Mouse (Mus musculus): ENCODE data around the gene Vmn2r74. TPM values are rescaled to one million over a fixed set of nuclear protein-coding genes. Genes with fewer than 3 reads are reported as not detected.

Gene Vmn2r74
- polyA plus RNA-seq (2012): not detected in 2 replicates

GRCm38 (mm10) chr7:85961529-85961928 is at the start of gene Vmn2r74:
Gene Vmn2r74, minus strand, starts transcription at chr7:85961629.

Other genes with a start within 250 kb of the Vmn2r74 start
- not detected in 2 replicates for gene Vmn2r72, start 206.5 kb downstream of the Vmn2r74 start, polyA plus RNA-seq (2012)
- not detected in 2 replicates for gene Vmn2r73, start 85.4 kb downstream of the Vmn2r74 start, polyA plus RNA-seq (2012)
- 0.01 TPM in 1 of 2 replicates, not detected in the other for gene Vmn2r75, start 210.1 kb upstream of the Vmn2r74 start, polyA plus RNA-seq (2012)